Mouse (Mus musculus) hindbrain, embryonic 11.5 days (tissue): Measurements from ENCODE around the gene Dync1i2. TPM values are rescaled to one million over a fixed set of nuclear protein-coding genes. Genes with fewer than 3 reads are reported as not detected.

ENCODE experiments used
- ATAC-seq: fragments of 200-750 bp; cut with Nextera tagmentation; 2 replicates; pipeline ENCODE4 v1.8.0; 2017; ENCODE audit warnings: mild to moderate bottlenecking, moderate TSS enrichment, moderate library complexity; ENCODE audit not compliant: low FRiP score
- DNase-seq: peaks from one replicate; pipeline ENCODE4 v3.0.0-alpha.2; 2015; ENCODE audit warnings: low spot score
- H3K27ac ChIP-seq: fragments of 300-500 bp; sonication (generic); 2 replicates; pipeline ENCODE4 v1.5.1; 2014; ENCODE audit warnings: mild to moderate bottlenecking, low read depth, low read length
- H3K27me3 ChIP-seq: fragments of 300-500 bp; sonication (generic); 2 replicates; pipeline ENCODE4 v1.6.1; 2014; ENCODE audit warnings: mild to moderate bottlenecking, low read length, moderate library complexity, mixed read lengths; ENCODE audit not compliant: control insufficient read depth, insufficient read depth
- H3K36me3 ChIP-seq: fragments of 300-500 bp; sonication (generic); 2 replicates; pipeline ENCODE4 v1.6.1; 2014; ENCODE audit warnings: mild to moderate bottlenecking, low read length, moderate library complexity, mixed read lengths; ENCODE audit not compliant: control insufficient read depth, insufficient read depth
- H3K4me1 ChIP-seq: fragments of 300-500 bp; sonication (generic); replicated peaks from 2 replicates; pipeline ENCODE4 v1.6.1; 2014; ENCODE audit warnings: low read length, mixed read lengths; ENCODE audit not compliant: control insufficient read depth, insufficient read depth
- H3K4me2 ChIP-seq: fragments of 300-500 bp; sonication (generic); replicated peaks from 2 replicates; pipeline ENCODE4 v1.6.1; 2014; ENCODE audit warnings: mild to moderate bottlenecking, low read depth, low read length
- H3K4me3 ChIP-seq: fragments of 300-500 bp; sonication (generic); 2 replicates; pipeline ENCODE4 v1.5.1; 2014; ENCODE audit warnings: low read depth, low read length
- H3K9ac ChIP-seq: fragments of 300-500 bp; sonication (generic); 2 replicates; pipeline ENCODE4 v1.6.1; 2014; ENCODE audit warnings: low read depth, low read length
- H3K9me3 ChIP-seq: fragments of 300-500 bp; sonication (generic); 2 replicates; pipeline ENCODE4 v1.6.1; 2016; ENCODE audit warnings: low read length; ENCODE audit not compliant: control insufficient read depth
- WGBS: fragments of 180-500 bp; shearing (Covaris S2); extraction: QIAGEN DNeasy Blood & Tissue Kit; methylation state at CpG from one replicate; pipeline ENCODE4 v1.1.7; 2014; 5-methylcytosine and 5-hydroxymethylcytosine counted together
- polyA plus RNA-seq: library from polyadenylated mRNA; unstranded; fragments of >200 nt; fragmentation: Nextera tagmentation; extraction: Ambion mirVana; gene quantifications from 2 replicates; pipeline ENCODE4 v1.2.1, GENCODE M21; 2014

The Dync1i2 gene
- polyA plus RNA-seq, 1 experiment from 2014 or later = 166 TPM

- no peaks in the 10 kb centered on the region for H3K4me1 ChIP-seq
- no peaks in the 10 kb centered on the region for H3K36me3 ChIP-seq
- DNase-seq (no peak), ATAC-seq (no peak)
- H3K9me3 ChIP-seq = no peaks in the 10 kb centered on the region
- H3K27me3 ChIP-seq = no peaks in the 10 kb centered on the region
- 91% methylated on average over 10 of the region's 10 CpGs for WGBS
- no peak overlapping the region for H3K4me3 ChIP-seq
- no peak overlapping the region for H3K4me2 ChIP-seq
- no peak overlapping the region for H3K9ac ChIP-seq
- no peak overlapping the region for H3K27ac ChIP-seq
These were observed 31.8 kb upstream of the Dync1i2 start for GRCm38 (mm10) chr2:71179716-71180115.

DNA sequence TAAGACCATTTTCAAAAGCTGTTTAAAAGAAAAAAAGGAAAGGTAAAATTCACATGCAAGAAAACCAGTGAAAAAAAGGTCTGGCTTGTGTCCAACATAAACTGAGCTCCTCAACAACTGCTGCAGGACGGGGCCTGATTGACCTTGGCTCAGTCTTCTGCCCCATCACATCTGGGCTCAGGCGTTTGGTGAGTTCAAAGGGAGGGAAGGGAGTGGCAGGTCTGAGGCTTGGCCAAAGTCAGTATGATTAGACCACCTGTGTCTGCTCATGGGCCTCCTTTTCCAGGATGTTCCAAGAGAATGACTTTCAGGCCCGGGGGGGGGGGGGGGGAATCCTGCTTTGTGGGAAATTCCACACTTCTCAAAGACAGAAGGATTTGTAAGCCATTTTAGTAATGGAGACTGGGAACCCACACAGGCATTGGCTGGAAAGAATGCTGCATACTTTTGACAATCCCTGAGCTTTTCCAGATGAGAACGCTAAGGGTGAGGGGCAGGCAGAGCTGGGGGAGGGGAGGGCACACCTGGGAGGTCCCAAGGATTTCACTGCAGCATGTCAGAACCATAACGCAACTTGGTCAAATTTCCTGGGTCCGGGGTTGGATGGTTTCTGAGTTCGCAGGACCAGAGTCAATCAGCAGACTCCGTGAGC is 30.8 kb upstream of the Dync1i2 start:
- WGBS = 70% methylated on average over 8 of the region's 8 CpGs
- Histone ChIP-seq H3K27me3 (no peaks in the 10 kb centered on the region), H3K36me3 (no peaks in the 10 kb centered on the region), H3K4me1 (no peaks in the 10 kb centered on the region), H3K9ac (no peak overlapping the region), H3K4me3 (no peak overlapping the region), H3K9me3 (no peaks in the 10 kb centered on the region), H3K4me2 (no peak overlapping the region), H3K27ac (no peak overlapping the region)
- ATAC-seq (no peak), DNase-seq (no peak)

DNA sequence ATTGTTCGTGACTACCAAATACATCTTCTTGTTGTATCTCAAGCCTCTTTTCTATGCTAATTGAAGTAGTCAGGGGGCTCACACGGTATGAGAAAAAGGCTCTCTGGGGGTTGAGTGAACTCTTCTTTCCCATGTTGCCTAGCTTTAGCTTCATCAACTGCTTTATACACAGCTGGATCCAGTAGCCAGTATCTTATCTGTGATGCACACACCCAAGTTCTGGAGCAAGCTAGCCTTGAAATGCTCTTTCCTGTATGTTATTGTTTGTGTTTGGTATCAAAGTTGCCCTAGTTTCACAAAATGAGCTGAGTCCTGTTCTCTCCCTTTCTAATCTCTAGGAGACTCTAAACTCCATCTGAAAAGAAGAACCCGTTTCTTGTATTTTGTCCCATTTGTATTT is 23.6 kb upstream of the Dync1i2 start:
- H3K27me3 ChIP-seq = no peaks in the 10 kb centered on the region
- WGBS = 61% methylated on average over 3 of the region's 3 CpGs
- no peaks in the 10 kb centered on the region for H3K36me3 ChIP-seq
- DNase-seq = no peak
- no peak overlapping the region for H3K9ac ChIP-seq
- H3K27ac ChIP-seq = no peak overlapping the region
- H3K4me1 ChIP-seq = no peaks in the 10 kb centered on the region
- H3K4me2 ChIP-seq = no peak overlapping the region
- H3K4me3 ChIP-seq = no peak overlapping the region
- ATAC-seq = no peak
- H3K9me3 ChIP-seq = no peaks in the 10 kb centered on the region

- no peaks in the 10 kb centered on the region for H3K36me3 ChIP-seq
- H3K9me3 ChIP-seq = no peaks in the 10 kb centered on the region
- H3K4me3 ChIP-seq = no peak overlapping the region
- no peak overlapping the region for H3K27ac ChIP-seq
- ATAC-seq = no peak
- DNase-seq = no peak
- WGBS = 37% methylated on average over 2 of the region's 2 CpGs
- no peak overlapping the region for H3K4me2 ChIP-seq
- no peaks in the 10 kb centered on the region for H3K27me3 ChIP-seq
- H3K4me1 ChIP-seq = no peaks in the 10 kb centered on the region
- no peak overlapping the region for H3K9ac ChIP-seq
These were observed 22.6 kb upstream of the Dync1i2 start for GRCm38 (mm10) chr2:71188861-71189260.

DNA sequence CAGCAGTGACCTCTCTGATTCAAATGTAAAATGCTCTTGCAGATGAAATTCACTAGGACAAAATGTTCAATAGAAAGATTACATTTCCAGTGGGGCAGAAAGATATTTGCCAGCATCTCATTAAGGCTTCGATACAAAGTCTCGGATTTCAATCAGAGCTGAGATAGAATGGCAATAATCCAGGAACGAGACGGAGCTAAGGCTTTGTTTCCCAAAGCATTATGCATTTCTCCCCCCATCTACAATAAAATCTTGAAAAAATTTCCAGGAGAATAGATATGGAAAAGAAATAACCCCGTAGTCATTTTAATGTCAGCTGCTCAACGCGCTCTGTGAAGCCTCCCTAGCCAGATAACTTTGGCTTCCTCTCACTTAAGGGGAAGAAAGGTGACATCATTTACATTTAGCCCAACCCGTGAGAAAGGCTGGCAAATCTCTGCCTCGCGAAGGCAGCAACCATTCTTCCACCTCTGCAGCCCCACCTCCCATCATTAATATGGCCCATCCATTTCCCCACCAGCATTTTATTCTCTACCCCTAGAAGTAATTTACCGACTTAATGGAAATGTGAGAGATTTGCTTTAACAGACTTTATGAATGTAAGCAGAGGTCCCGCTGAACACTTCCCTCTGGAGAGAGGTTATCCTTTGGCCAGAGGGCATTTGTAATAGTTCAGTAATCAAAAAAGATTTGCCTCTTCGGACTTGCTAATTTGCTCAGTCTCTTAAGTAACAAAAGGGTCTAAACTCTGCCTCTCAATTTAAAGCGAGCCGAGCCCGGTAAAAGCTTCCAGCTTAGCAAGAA is 19.9 kb upstream of the Dync1i2 start:
- H3K4me3 ChIP-seq = no peak overlapping the region
- ATAC-seq (no peak), DNase-seq (peak; percentile 12)
- no peaks in the 10 kb centered on the region for H3K27me3 ChIP-seq
- peak overlapping the region; percentile 21; the same call in 1 of the 2 replicates for H3K9ac ChIP-seq
- no peak overlapping the region for H3K27ac ChIP-seq
- no peaks in the 10 kb centered on the region for H3K9me3 ChIP-seq
- WGBS = 29% methylated on average over 16 of the region's 16 CpGs
- H3K4me1 ChIP-seq = no peaks in the 10 kb centered on the region
- no peak overlapping the region; the same call in 1 of the 2 replicates for H3K4me2 ChIP-seq
- no peaks in the 10 kb centered on the region for H3K36me3 ChIP-seq

DNA sequence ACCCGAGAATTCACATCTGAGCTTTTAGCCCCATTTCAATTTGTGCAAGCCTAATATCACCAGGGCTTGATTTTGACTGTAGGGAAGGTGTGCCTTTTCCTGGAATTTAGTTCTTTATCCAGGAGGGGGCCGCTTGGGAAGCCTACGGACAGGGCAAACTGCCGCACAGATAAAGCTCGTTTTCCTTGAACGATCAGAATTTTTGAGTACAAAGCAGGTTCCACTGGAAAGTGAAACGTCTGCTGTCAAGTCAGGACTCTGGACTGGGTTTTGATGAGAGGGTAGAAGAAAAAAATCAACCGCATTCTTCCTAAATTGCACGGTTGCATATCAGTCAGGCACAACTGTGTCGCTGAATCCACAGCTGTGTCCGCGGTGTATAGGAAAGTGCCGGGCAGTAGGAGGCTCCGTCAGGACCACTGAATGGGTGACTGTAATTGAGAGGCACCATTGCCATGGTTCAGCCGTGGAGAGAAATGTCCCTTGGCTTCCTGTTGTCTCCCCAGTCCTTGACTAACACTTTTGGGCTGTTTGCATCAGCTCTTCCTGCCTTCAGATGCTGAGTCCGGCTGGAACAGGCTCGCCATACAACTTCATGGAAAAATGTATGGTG is 19.2 kb upstream of the Dync1i2 start:
- Histone ChIP-seq H3K27me3 (no peaks in the 10 kb centered on the region), H3K4me3 (no peak overlapping the region), H3K4me2 (no peak overlapping the region; the same call in 1 of the 2 replicates), H3K9ac (no peak overlapping the region), H3K4me1 (no peaks in the 10 kb centered on the region), H3K36me3 (no peaks in the 10 kb centered on the region), H3K9me3 (no peaks in the 10 kb centered on the region), H3K27ac (no peak overlapping the region)
- ATAC-seq = no peak
- WGBS = 56% methylated on average over 17 of the region's 17 CpGs
- peak; percentile 30 for DNase-seq

GRCm38 (mm10) chr2:71194137-71194960 is 17.2 kb upstream of the Dync1i2 start:
- DNase-seq (no peak), ATAC-seq (no peak)
- no peak overlapping the region for H3K27ac ChIP-seq
- no peaks in the 10 kb centered on the region for H3K4me1 ChIP-seq
- no peak overlapping the region for H3K4me3 ChIP-seq
- H3K4me2 ChIP-seq = no peak overlapping the region
- no peaks in the 10 kb centered on the region for H3K27me3 ChIP-seq
- no peaks in the 10 kb centered on the region for H3K36me3 ChIP-seq
- no peaks in the 10 kb centered on the region for H3K9me3 ChIP-seq
- WGBS = 78% methylated on average over 10 of the region's 10 CpGs
- no peak overlapping the region for H3K9ac ChIP-seq

DNA sequence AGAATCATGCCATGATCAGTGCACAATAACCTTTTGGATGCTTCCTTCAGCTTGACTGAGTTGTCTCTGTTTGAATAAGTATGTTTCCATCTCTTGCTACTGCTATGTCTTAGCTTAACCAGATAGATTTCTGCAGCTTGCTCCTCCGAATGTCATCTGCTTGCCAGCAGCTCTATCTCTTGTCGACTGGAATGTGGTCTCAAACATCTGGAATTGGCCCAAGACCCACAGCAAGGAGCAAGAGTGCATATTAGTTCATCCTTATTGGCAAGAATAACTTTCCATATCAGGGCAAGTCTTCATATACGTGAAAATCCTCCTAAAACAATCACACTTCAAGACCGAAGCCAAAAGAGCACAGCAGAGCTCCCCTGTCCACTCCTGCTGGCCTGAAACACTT is 14.6 kb upstream of the Dync1i2 start:
- H3K27ac ChIP-seq = no peak overlapping the region
- H3K4me1 ChIP-seq = no peaks in the 10 kb centered on the region
- no peak overlapping the region for H3K4me2 ChIP-seq
- H3K36me3 ChIP-seq = no peaks in the 10 kb centered on the region
- ATAC-seq (no peak), DNase-seq (no peak)
- H3K27me3 ChIP-seq = no peaks in the 10 kb centered on the region
- no peaks in the 10 kb centered on the region for H3K9me3 ChIP-seq
- H3K4me3 ChIP-seq = no peak overlapping the region
- H3K9ac ChIP-seq = no peak overlapping the region
- WGBS = 78% methylated on average over 4 of the region's 4 CpGs
